8 mouse cellular contexts compared by ENCODE assay signal in the genomic region with DNA sequence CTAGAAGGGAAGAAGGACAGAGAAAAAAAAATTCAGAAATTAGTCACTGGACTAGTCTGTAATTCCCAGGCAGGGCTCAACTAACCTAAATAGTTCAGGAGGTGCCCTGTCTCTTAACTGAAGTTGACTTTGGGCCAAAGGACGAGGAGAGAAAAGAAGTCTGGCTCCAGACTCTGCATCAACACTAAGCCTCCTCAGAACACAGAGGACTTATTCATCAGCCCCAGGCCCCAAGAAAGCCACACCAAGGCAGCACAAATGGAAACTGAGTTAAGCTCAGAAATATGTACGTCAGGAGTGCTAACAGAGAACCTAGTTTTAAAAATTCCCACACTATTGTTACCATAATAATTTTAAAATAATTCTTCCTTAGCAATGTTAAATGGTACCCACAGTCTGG. TPM values are rescaled to one million over a fixed set of nuclear protein-coding genes. Genes with fewer than 3 reads are reported as not detected.
DNase-seq lines count a peak whose midpoint lies in the region; ATAC-seq lines count a peak whose summit lies in the region.

No protein-coding gene starts in this region.

- WGBS in lung, embryonic 15.5 days, result 29% methylated on average over 2 of the region's 2 CpGs
- WGBS in forebrain, embryonic 10.5 days, result 20% methylated on average over 2 of the region's 2 CpGs
- WGBS in intestine, embryonic 16.5 days, result 42% methylated on average over 2 of the region's 2 CpGs
- 38% methylated on average over 2 of the region's 2 CpGs for WGBS in stomach, embryonic 15.5 days

- H3K9me3 ChIP-seq in lung, embryonic 15.5 days, result no peaks in the 10 kb centered on the region
- H3K9me3 ChIP-seq in forebrain, embryonic 10.5 days, result no peaks in the 10 kb centered on the region
- H3K9me3 ChIP-seq in intestine, embryonic 16.5 days (ENCODE audit: control insufficient read depth, low read length), result no peaks in the 10 kb centered on the region
- H3K9me3 ChIP-seq in stomach, embryonic 15.5 days, result no peaks in the 10 kb centered on the region

- H3K4me3 ChIP-seq in lung, embryonic 15.5 days, result peak overlapping the region; percentile 7; the same call in 1 of the 2 replicates
- H3K4me3 ChIP-seq in forebrain, embryonic 10.5 days, result peak overlapping the region; percentile 52
- no peak overlapping the region for H3K4me3 ChIP-seq in intestine, embryonic 16.5 days (ENCODE audit: low read length)
- 0 out of 2 replicates have a peak overlapping the region, but pooled peaks have one; percentile 5 for H3K4me3 ChIP-seq in stomach, embryonic 15.5 days (replicated peaks)

- no peaks in the 10 kb centered on the region for H3K27me3 ChIP-seq in lung, embryonic 15.5 days
- H3K27me3 ChIP-seq in forebrain, embryonic 10.5 days (ENCODE audit: poor library complexity, severe bottlenecking), result no peaks in the 10 kb centered on the region
- no peaks in the 10 kb centered on the region for H3K27me3 ChIP-seq in intestine, embryonic 16.5 days (replicated peaks; ENCODE audit: control insufficient read depth, insufficient read depth, low read length)
- no peaks in the 10 kb centered on the region for H3K27me3 ChIP-seq in stomach, embryonic 15.5 days (replicated peaks)

- peaks cover 37% of the 10 kb centered on the region for H3K36me3 ChIP-seq in lung, embryonic 15.5 days
- peaks cover 48% of the 10 kb centered on the region for H3K36me3 ChIP-seq in forebrain, embryonic 10.5 days (replicated peaks)
- peaks cover 12% of the 10 kb centered on the region; the same call in 1 of the 2 replicates for H3K36me3 ChIP-seq in intestine, embryonic 16.5 days (ENCODE audit: control insufficient read depth, insufficient read depth, low read length)
- H3K36me3 ChIP-seq in stomach, embryonic 15.5 days, result peaks cover 25% of the 10 kb centered on the region

- no peak for DNase-seq in lung, postnatal 25 days (ENCODE audit: low spot score)
- DNase-seq in forebrain, embryonic 10.5 days (ENCODE audit: extremely low spot score, low spot score), result no peak
- DNase-seq in adrenal gland, adult 18-20 months (ENCODE audit: low spot score in 2 of 2), result no peak
- DNase-seq in layer of hippocampus, adult 11-12 months (ENCODE audit: low spot score), result no peak

- ATAC-seq in lung, embryonic 15.5 days (ENCODE audit: borderline replicate concordance, extremely low read depth, low FRiP score, low TSS enrichment), result no peak
- no peak for ATAC-seq in intestine, embryonic 16.5 days
- no peak for ATAC-seq in stomach, embryonic 15.5 days (ENCODE audit: insufficient read depth, low FRiP score, low read depth)
- no peak for ATAC-seq in cerebellum, adult (ENCODE audit: insufficient number of reproducible peaks, low FRiP score, low TSS enrichment)

- H3K27ac ChIP-seq in lung, embryonic 15.5 days, result peak overlapping the region; percentile 46
- peak overlapping the region; percentile 92 for H3K27ac ChIP-seq in forebrain, embryonic 10.5 days
- 0 out of 2 replicates have a peak overlapping the region, but pooled peaks have one; percentile 1 for H3K27ac ChIP-seq in intestine, embryonic 16.5 days (ENCODE audit: low read length)
- peak overlapping the region; percentile 33 for H3K27ac ChIP-seq in stomach, embryonic 15.5 days

- peak overlapping the region; percentile 1; the same call in 1 of the 2 replicates for H3K9ac ChIP-seq in lung, embryonic 15.5 days
- H3K9ac ChIP-seq in intestine, embryonic 16.5 days (ENCODE audit: low read depth, low read length), result no peak overlapping the region
- no peak overlapping the region for H3K9ac ChIP-seq in stomach, embryonic 15.5 days

- peak overlapping the region; percentile 37 for H3K4me2 ChIP-seq in lung, embryonic 15.5 days
- H3K4me2 ChIP-seq in intestine, embryonic 16.5 days (ENCODE audit: low read depth, low read length), result no peak overlapping the region
- peak overlapping the region; percentile 14; the same call in 1 of the 2 replicates for H3K4me2 ChIP-seq in stomach, embryonic 15.5 days

- peaks cover 24% of the 10 kb centered on the region for H3K4me1 ChIP-seq in lung, embryonic 15.5 days
- H3K4me1 ChIP-seq in forebrain, embryonic 10.5 days, result peaks cover 51% of the 10 kb centered on the region
- peaks cover 13% of the 10 kb centered on the region for H3K4me1 ChIP-seq in intestine, embryonic 16.5 days (ENCODE audit: control insufficient read depth, insufficient read depth, low read length)
- peaks cover 16% of the 10 kb centered on the region for H3K4me1 ChIP-seq in stomach, embryonic 15.5 days

RNA-seq across cellular contexts. Expression of gene Cbx5, which starts 25.5 kb away (rescaled TPM):
- polyA plus RNA-seq in lung, embryonic 15.5 days (2015; fragmentation: Nextera tagmentation; extraction: Ambion mirVana), result 115 and 117 TPM in 2 replicates
- 212 and 221 TPM in 2 replicates for polyA plus RNA-seq in forebrain, embryonic 10.5 days (2016; fragmentation: Nextera tagmentation; extraction: Ambion mirVana)
- 60.0 and 70.4 TPM in 2 replicates for polyA plus RNA-seq in intestine, embryonic 16.5 days (2015; fragmentation: Nextera tagmentation; extraction: Ambion mirVana)
- polyA plus RNA-seq in stomach, embryonic 15.5 days (2015; fragmentation: Nextera tagmentation; extraction: Ambion mirVana), result 91.8 and 97.2 TPM in 2 replicates
- total RNA-seq in adrenal gland, adult 18-20 months (2021), result 10 to 100 TPM; 65.0 to 76.3 TPM

RNA-seq across cellular contexts. Expression of gene Hnrnpa1, which starts 26.1 kb away (rescaled TPM):
- polyA plus RNA-seq in lung, embryonic 15.5 days (2015; fragmentation: Nextera tagmentation; extraction: Ambion mirVana), result 860 and 895 TPM in 2 replicates
- 1,920 and 1,979 TPM in 2 replicates for polyA plus RNA-seq in forebrain, embryonic 10.5 days (2016; fragmentation: Nextera tagmentation; extraction: Ambion mirVana)
- 472 and 503 TPM in 2 replicates for polyA plus RNA-seq in intestine, embryonic 16.5 days (2015; fragmentation: Nextera tagmentation; extraction: Ambion mirVana)
- polyA plus RNA-seq in stomach, embryonic 15.5 days (2015; fragmentation: Nextera tagmentation; extraction: Ambion mirVana), result 664 and 681 TPM in 2 replicates
- 100 to 1,000 TPM; 160 to 179 TPM for total RNA-seq in adrenal gland, adult 18-20 months (2021)

RNA-seq across cellular contexts. Expression of gene Nfe2, which starts 44.1 kb away (rescaled TPM):
- polyA plus RNA-seq in lung, embryonic 15.5 days (2015; fragmentation: Nextera tagmentation; extraction: Ambion mirVana), result 3.6 and 4.7 TPM in 2 replicates
- 5.5 and 8.3 TPM in 2 replicates for polyA plus RNA-seq in forebrain, embryonic 10.5 days (2016; fragmentation: Nextera tagmentation; extraction: Ambion mirVana)
- polyA plus RNA-seq in intestine, embryonic 16.5 days (2015; fragmentation: Nextera tagmentation; extraction: Ambion mirVana), result 3.4 and 5.2 TPM in 2 replicates
- 7.8 and 15.9 TPM in 2 replicates for polyA plus RNA-seq in stomach, embryonic 15.5 days (2015; fragmentation: Nextera tagmentation; extraction: Ambion mirVana)
- total RNA-seq in adrenal gland, adult 18-20 months (2021), result under 1 TPM in 1 of 2 experiments, not detected in 1; 0.67 TPM

RNA-seq across cellular contexts. Expression of gene Smug1, which starts 47.3 kb away (rescaled TPM):
- polyA plus RNA-seq in lung, embryonic 15.5 days (2015; fragmentation: Nextera tagmentation; extraction: Ambion mirVana), result 16.1 and 17.6 TPM in 2 replicates
- 21.7 and 21.8 TPM in 2 replicates for polyA plus RNA-seq in forebrain, embryonic 10.5 days (2016; fragmentation: Nextera tagmentation; extraction: Ambion mirVana)
- 20.2 and 22.1 TPM in 2 replicates for polyA plus RNA-seq in intestine, embryonic 16.5 days (2015; fragmentation: Nextera tagmentation; extraction: Ambion mirVana)
- 18.3 and 21.6 TPM in 2 replicates for polyA plus RNA-seq in stomach, embryonic 15.5 days (2015; fragmentation: Nextera tagmentation; extraction: Ambion mirVana)
- 10 to 100 TPM; 12.5 to 13.2 TPM for total RNA-seq in adrenal gland, adult 18-20 months (2021)

RNA-seq across cellular contexts. Expression of gene Copz1, which starts 58.4 kb away (rescaled TPM):
- polyA plus RNA-seq in lung, embryonic 15.5 days (2015; fragmentation: Nextera tagmentation; extraction: Ambion mirVana), result 287 and 293 TPM in 2 replicates
- 279 and 280 TPM in 2 replicates for polyA plus RNA-seq in forebrain, embryonic 10.5 days (2016; fragmentation: Nextera tagmentation; extraction: Ambion mirVana)
- polyA plus RNA-seq in intestine, embryonic 16.5 days (2015; fragmentation: Nextera tagmentation; extraction: Ambion mirVana), result 297 and 298 TPM in 2 replicates
- 248 and 260 TPM in 2 replicates for polyA plus RNA-seq in stomach, embryonic 15.5 days (2015; fragmentation: Nextera tagmentation; extraction: Ambion mirVana)
- 100 to 1,000 TPM; 138 to 150 TPM for total RNA-seq in adrenal gland, adult 18-20 months (2021)

Comparison
In these comparisons a context has a peak if more than half of its experiments do, and no peak if none do; other contexts are left out.
1. H3K27ac ChIP-seq: peak in every context shown above with its lines; median percentile 92 in forebrain, embryonic 10.5 days; 46 in lung, embryonic 15.5 days; 33 in stomach, embryonic 15.5 days; 1 in intestine, embryonic 16.5 days.